7 mouse cellular contexts compared by ENCODE assay signal in genomic region chr1:36558031-36558993, GRCm38 (mm10). TPM values are rescaled to one million over a fixed set of nuclear protein-coding genes. Genes with fewer than 3 reads are reported as not detected.
DNase-seq lines count a peak whose midpoint lies in the region; ATAC-seq lines count a peak whose summit lies in the region.

TSS of gene Sema4c (minus strand) at chr1:36558349.

- peaks cover 28% of the 10 kb centered on the region for H3K4me1 ChIP-seq in hindbrain, embryonic 16.5 days (ENCODE audit: control insufficient read depth, insufficient read depth, low read depth, low read length)

- H3K27ac ChIP-seq in hindbrain, embryonic 16.5 days (ENCODE audit: low read depth, low read length): peak within 1 kb of the TSS; percentile 96

- peak; percentile 59 for ATAC-seq in hindbrain, embryonic 16.5 days

- peak within 1 kb of the TSS; percentile 87 for H3K4me2 ChIP-seq in hindbrain, embryonic 16.5 days (ENCODE audit: low read length)

- no peaks in the 10 kb centered on the region for H3K9me3 ChIP-seq in hindbrain, embryonic 16.5 days (ENCODE audit: control insufficient read depth, low read length)

- WGBS in hindbrain, embryonic 16.5 days: under 1% methylated on average over 67 of the region's 69 CpGs

- intact Hi-C loops in left cerebral cortex, postnatal 14 days (cut with DNase I): no loop called here

- H3K9ac ChIP-seq in hindbrain, embryonic 16.5 days (ENCODE audit: low read depth, low read length): peak within 1 kb of the TSS; percentile 95

- peak within 1 kb of the TSS; percentile 84 for H3K4me3 ChIP-seq in hindbrain, embryonic 16.5 days (ENCODE audit: low read length)

- H3K36me3 ChIP-seq in hindbrain, embryonic 16.5 days (ENCODE audit: control insufficient read depth, insufficient read depth, low read length): peaks cover 4% of the 10 kb centered on the region

- peak; percentile 57 for DNase-seq in T-cell, adult 2 months (ENCODE audit: low spot score)
- peak; percentile 86 to 88 for DNase-seq in cerebellum, postnatal 10 days
- peak; percentile 69 to 70 for DNase-seq in frontal cortex, postnatal 36 days (ENCODE audit: low spot score in 2 of 2)
- DNase-seq in left cerebral cortex, postnatal 14 days (ENCODE audit: low spot score in 2 of 2): peak in 1 of 2 experiments; percentile 77
- DNase-seq in mesoderm, embryonic 11.5 days (ENCODE audit: low read depth, low spot score): peak; percentile 90
- peak; percentile 77 for DNase-seq in right cerebral cortex, postnatal 4 days

- no peaks in the 10 kb centered on the region for H3K27me3 ChIP-seq in hindbrain, embryonic 16.5 days (replicated peaks; ENCODE audit: control insufficient read depth, insufficient read depth, low read length)

RNA-seq across cellular contexts. Expression of gene Sema4c, which starts in this region (rescaled TPM):
- 19.1 and 21.2 TPM in 2 replicates for polyA plus RNA-seq in hindbrain, embryonic 16.5 days (2015; fragmentation: Nextera tagmentation; extraction: Ambion mirVana)
- 10 to 100 TPM; 16.2 to 20.2 TPM for total RNA-seq in left cerebral cortex, postnatal 14 days (2021)
